Mouse (Mus musculus): Measurements from ENCODE around the gene 1110002E22Rik. TPM values are rescaled to one million over a fixed set of nuclear protein-coding genes. Genes with fewer than 3 reads are reported as not detected.
A peak's percentile ranks its signal among the peaks of the same experiment; 100 is the strongest.

1110002E22Rik gene
- total and polyA plus RNA-seq, 2 experiments from 2014 or later: 0.05 to 0.10 TPM

DNA sequence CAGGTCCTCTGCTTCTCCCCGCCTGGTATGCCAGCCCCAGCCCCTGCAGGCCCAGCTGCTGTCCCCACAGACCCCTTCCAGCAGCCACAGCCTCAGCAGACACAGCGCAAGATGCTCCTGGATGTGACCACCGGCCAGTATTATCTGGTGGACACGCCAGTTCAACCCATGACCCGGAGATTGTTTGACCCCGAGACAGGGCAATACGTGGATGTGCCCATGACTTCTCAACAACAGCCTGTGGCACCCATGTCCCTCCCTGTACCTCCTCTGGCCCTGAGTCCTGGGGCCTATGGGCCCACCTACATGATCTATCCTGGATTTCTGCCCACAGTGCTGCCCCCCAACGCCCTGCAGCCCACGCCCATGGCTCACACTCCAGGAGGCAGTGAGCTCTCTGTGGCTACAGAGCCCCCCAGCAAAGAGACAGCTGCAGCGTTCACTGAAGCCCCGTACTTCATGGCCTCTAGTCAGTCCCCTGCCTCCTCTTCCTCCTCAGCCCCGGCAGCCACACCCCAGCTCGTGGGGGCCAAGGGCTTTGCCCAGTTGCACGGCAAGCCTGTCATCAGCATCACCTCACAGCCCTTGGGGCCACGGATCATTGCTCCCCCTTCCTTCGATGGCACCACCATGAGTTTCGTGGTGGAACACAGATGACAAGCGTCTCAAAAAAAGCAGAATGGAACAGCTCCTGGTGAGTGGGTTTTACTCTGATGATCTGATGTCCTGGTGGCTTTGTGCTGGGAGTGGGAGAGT, 5.1 kb downstream of the 1110002E22Rik start:
- Histone ChIP-seq H3K4me1 (ENCODE audit: insufficient read depth, low read length) (no peaks in the 10 kb centered on the region), H3K9ac (replicated peaks; ENCODE audit: low read length) (no peak overlapping the region), H3K4me3 (ENCODE audit: low read length) (no peak overlapping the region), H3K36me3 (ENCODE audit: insufficient read depth, low read length) (no peaks in the 10 kb centered on the region), H3K27ac (no peak overlapping the region), H3K9me3 (ENCODE audit: low read length) (no peaks in the 10 kb centered on the region), H3K27me3 (ENCODE audit: insufficient read depth, low read length) (no peaks in the 10 kb centered on the region; the same call in 1 of the 2 replicates), H3K4me2 (ENCODE audit: low read depth, low read length) (no peak overlapping the region)
- WGBS: 61% methylated on average over 18 of the region's 18 CpGs
- no peak for DNase-seq (ENCODE audit: low spot score)
- no peak for TF ChIP-seq CTCF (IDR thresholded peaks at IDR 0.05; ENCODE audit: low read depth)
- ATAC-seq: no peak

DNA sequence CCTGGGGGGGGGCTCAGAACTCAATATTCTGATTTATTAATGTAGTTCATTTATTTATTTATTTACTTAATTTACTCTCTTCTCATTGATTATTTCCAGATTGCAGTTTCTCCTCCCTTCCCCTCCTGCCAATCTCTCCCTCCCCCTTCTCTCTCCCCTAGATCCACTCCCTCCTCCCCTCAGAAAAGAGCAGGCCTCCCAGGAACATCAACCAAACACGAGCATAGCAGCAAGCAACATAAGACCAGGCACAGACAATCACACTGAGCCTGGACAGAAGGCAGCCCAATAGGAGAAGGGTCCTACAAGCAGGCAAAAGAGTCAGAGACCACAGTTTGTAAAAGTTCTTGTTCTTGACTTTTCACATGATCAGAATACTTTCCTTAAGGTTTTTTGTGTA, 6.2 kb downstream of the 1110002E22Rik start:
- no peak for TF ChIP-seq CTCF (IDR thresholded peaks at IDR 0.05; ENCODE audit: low read depth)
- Histone ChIP-seq H3K9ac (replicated peaks; ENCODE audit: low read length) (no peak overlapping the region), H3K36me3 (ENCODE audit: insufficient read depth, low read length) (no peaks in the 10 kb centered on the region), H3K9me3 (ENCODE audit: low read length) (no peaks in the 10 kb centered on the region), H3K27me3 (ENCODE audit: insufficient read depth, low read length) (no peaks in the 10 kb centered on the region; the same call in 1 of the 2 replicates), H3K4me3 (ENCODE audit: low read length) (no peak overlapping the region), H3K27ac (no peak overlapping the region), H3K4me2 (ENCODE audit: low read depth, low read length) (no peak overlapping the region), H3K4me1 (ENCODE audit: insufficient read depth, low read length) (0 out of 2 replicates have a peak, but pooled peaks cover 4% of the 10 kb centered on the region)
- ATAC-seq (no peak), DNase-seq (ENCODE audit: low spot score) (no peak)
- 19% methylated on average over 1 of the region's 1 CpGs for WGBS

DNA sequence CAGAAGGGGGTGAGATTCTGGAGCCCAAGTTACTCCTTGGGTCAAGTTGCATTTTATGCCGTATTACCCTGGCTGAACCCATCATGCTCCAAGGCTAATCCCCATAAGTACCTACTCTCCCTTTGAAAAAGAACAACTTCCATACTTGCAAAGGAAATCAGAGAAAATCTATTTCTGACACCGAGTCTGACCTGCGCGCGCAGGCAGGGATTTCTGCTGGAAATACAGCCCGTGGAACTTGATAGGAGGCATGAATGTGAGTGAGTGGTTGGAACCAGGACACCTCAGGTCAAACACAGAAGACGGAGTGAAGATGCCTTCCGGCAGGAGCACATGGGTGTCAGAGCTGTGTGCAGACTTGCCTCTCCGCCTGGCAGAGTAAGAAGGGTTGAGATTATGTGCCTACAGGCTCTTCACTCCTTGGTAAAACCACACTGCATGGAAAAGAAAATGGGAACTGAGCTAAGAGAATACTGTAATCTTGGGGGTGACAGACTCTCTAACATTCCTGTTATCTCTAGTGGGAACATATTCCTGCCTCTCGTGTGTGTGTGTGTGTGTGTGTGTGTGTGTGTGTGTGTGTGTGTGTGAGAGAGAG, 6.7 kb downstream of the 1110002E22Rik start:
- Histone ChIP-seq H3K4me1 (ENCODE audit: insufficient read depth, low read length) (0 out of 2 replicates have a peak, but pooled peaks cover 4% of the 10 kb centered on the region), H3K9ac (replicated peaks; ENCODE audit: low read length) (no peak overlapping the region), H3K9me3 (ENCODE audit: low read length) (no peaks in the 10 kb centered on the region), H3K27ac (no peak overlapping the region), H3K4me3 (ENCODE audit: low read length) (no peak overlapping the region), H3K4me2 (ENCODE audit: low read depth, low read length) (no peak overlapping the region), H3K36me3 (ENCODE audit: insufficient read depth, low read length) (no peaks in the 10 kb centered on the region), H3K27me3 (ENCODE audit: insufficient read depth, low read length) (no peaks in the 10 kb centered on the region)
- no peak for DNase-seq (ENCODE audit: low spot score)
- 84% methylated on average over 10 of the region's 10 CpGs for WGBS
- no peak for TF ChIP-seq CTCF (IDR thresholded peaks at IDR 0.05; ENCODE audit: low read depth)
- no peak for ATAC-seq

GRCm38 (mm10) chr3:138074214-138074613, 9.4 kb downstream of the 1110002E22Rik start:
- Histone ChIP-seq H3K27me3 (ENCODE audit: insufficient read depth, low read length) (no peaks in the 10 kb centered on the region), H3K4me2 (ENCODE audit: low read depth, low read length) (no peak overlapping the region), H3K9me3 (ENCODE audit: low read length) (no peaks in the 10 kb centered on the region), H3K4me3 (ENCODE audit: low read length) (no peak overlapping the region), H3K36me3 (ENCODE audit: insufficient read depth, low read length) (no peaks in the 10 kb centered on the region), H3K27ac (no peak overlapping the region), H3K9ac (replicated peaks; ENCODE audit: low read length) (no peak overlapping the region), H3K4me1 (ENCODE audit: insufficient read depth, low read length) (0 out of 2 replicates have a peak, but pooled peaks cover 4% of the 10 kb centered on the region)
- DNase-seq (ENCODE audit: low spot score) (no peak), ATAC-seq (peak; percentile 18; the same call in 1 of the 2 replicates)
- TF ChIP-seq CTCF (IDR thresholded peaks at IDR 0.05; ENCODE audit: low read depth): no peak
- WGBS: 100% methylated on average over 1 of the region's 1 CpGs

DNA sequence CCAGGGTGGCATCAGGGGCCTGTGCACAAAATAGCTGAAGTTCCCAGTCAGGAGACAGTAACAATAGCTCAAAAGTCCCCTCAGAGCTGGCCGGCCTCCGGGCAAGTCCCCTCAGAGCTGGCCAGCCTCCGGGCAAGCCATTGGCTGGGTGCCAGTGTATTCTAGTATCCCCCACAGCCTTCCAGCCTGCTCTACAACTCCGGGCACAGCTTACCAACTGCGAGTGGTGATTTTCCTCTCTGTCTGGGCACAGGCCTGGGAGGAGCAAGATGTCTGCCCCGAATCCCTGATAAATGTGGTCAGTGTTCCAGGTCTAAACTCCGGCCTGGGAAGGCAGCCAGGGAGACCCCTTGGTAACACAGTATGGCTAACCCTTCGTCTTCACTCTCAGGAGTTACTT, 10.4 kb downstream of the 1110002E22Rik start:
- Histone ChIP-seq H3K27me3 (ENCODE audit: insufficient read depth, low read length) (no peaks in the 10 kb centered on the region), H3K9me3 (ENCODE audit: low read length) (no peaks in the 10 kb centered on the region), H3K4me2 (ENCODE audit: low read depth, low read length) (no peak overlapping the region), H3K4me3 (ENCODE audit: low read length) (no peak overlapping the region), H3K27ac (peak overlapping the region; percentile 45; the same call in 1 of the 2 replicates), H3K9ac (replicated peaks; ENCODE audit: low read length) (no peak overlapping the region), H3K36me3 (ENCODE audit: insufficient read depth, low read length) (no peaks in the 10 kb centered on the region), H3K4me1 (ENCODE audit: insufficient read depth, low read length) (0 out of 2 replicates have a peak, but pooled peaks cover 4% of the 10 kb centered on the region)
- WGBS: 25% methylated on average over 8 of the region's 8 CpGs
- ATAC-seq (peak; percentile 90), DNase-seq (ENCODE audit: low spot score) (peak; percentile 82)
- TF ChIP-seq CTCF (IDR thresholded peaks at IDR 0.05; ENCODE audit: low read depth): no peak

GRCm38 (mm10) chr3:138077476-138078340, 12.9 kb downstream of the 1110002E22Rik start:
- Histone ChIP-seq H3K36me3 (ENCODE audit: insufficient read depth, low read length) (no peaks in the 10 kb centered on the region), H3K27ac (no peak overlapping the region), H3K27me3 (ENCODE audit: insufficient read depth, low read length) (no peaks in the 10 kb centered on the region), H3K9ac (replicated peaks; ENCODE audit: low read length) (no peak overlapping the region), H3K9me3 (ENCODE audit: low read length) (no peaks in the 10 kb centered on the region), H3K4me3 (ENCODE audit: low read length) (no peak overlapping the region), H3K4me2 (ENCODE audit: low read depth, low read length) (no peak overlapping the region), H3K4me1 (ENCODE audit: insufficient read depth, low read length) (0 out of 2 replicates have a peak, but pooled peaks cover 4% of the 10 kb centered on the region)
- ATAC-seq: no peak
- 64% methylated on average over 11 of the region's 11 CpGs for WGBS
- peak; percentile 7 for DNase-seq (ENCODE audit: low spot score)
- no peak for TF ChIP-seq CTCF (IDR thresholded peaks at IDR 0.05; ENCODE audit: low read depth)
